Mouse (Mus musculus) embryonic facial prominence, embryonic 10.5 days (tissue): ENCODE results near the gene Acot7. TPM values are rescaled to one million over a fixed set of nuclear protein-coding genes. Genes with fewer than 3 reads are reported as not detected.

Source experiments
- DNase-seq: peaks from one replicate; pipeline ENCODE4 v3.0.0-alpha.2; 2017; ENCODE audit warnings: low spot score
- H3K27ac ChIP-seq: fragments of 300-500 bp; sonication (generic); replicated peaks from 2 replicates; pipeline ENCODE4 v1.5.1; 2016; ENCODE audit warnings: mild to moderate bottlenecking
- H3K27me3 ChIP-seq: fragments of 300-500 bp; sonication (generic); replicated peaks from 2 replicates; pipeline ENCODE4 v1.6.1; 2016; ENCODE audit warnings: low read depth, mild to moderate bottlenecking; ENCODE audit not compliant: poor library complexity, severe bottlenecking
- H3K36me3 ChIP-seq: fragments of 300-500 bp; sonication (generic); replicated peaks from 2 replicates; pipeline ENCODE4 v1.6.1; 2016; ENCODE audit warnings: mild to moderate bottlenecking, moderate library complexity
- H3K4me1 ChIP-seq: fragments of 300-500 bp; sonication (generic); 2 replicates; pipeline ENCODE4 v1.6.1; 2016
- H3K4me3 ChIP-seq: fragments of 300-500 bp; sonication (generic); 2 replicates; pipeline ENCODE4 v1.5.1; 2016; ENCODE audit warnings: mild to moderate bottlenecking, moderate library complexity
- H3K9me3 ChIP-seq: fragments of 300-500 bp; sonication (generic); 2 replicates; pipeline ENCODE4 v1.6.1; 2016; ENCODE audit warnings: mild to moderate bottlenecking
- WGBS: fragments of 180-500 bp; shearing (Covaris S2); methylation state at CpG from one replicate; pipeline ENCODE4 v1.1.7; 2016; 5-methylcytosine and 5-hydroxymethylcytosine counted together
- polyA plus RNA-seq: library from polyadenylated mRNA; unstranded; fragments of >200 nt; fragmentation: Nextera tagmentation; extraction: Ambion mirVana; gene quantifications from 2 replicates; pipeline ENCODE4 v1.2.1, GENCODE M21; 2016

Gene Acot7
- polyA plus RNA-seq, 1 experiment from 2014 or later: 51.8 TPM

GRCm38 (mm10) chr4:152187142-152187541 is 9.2 kb downstream of the Acot7 start:
- 91% methylated on average over 9 of the region's 9 CpGs for WGBS
- peaks cover 44% of the 10 kb centered on the region for H3K4me1 ChIP-seq
- no peak for DNase-seq
- H3K36me3 ChIP-seq: 0 out of 2 replicates have a peak, but pooled peaks cover 4% of the 10 kb centered on the region
- no peak overlapping the region for H3K27ac ChIP-seq
- no peaks in the 10 kb centered on the region for H3K9me3 ChIP-seq
- peaks cover 9% of the 10 kb centered on the region; the same call in 1 of the 2 replicates for H3K27me3 ChIP-seq
- no peak overlapping the region for H3K4me3 ChIP-seq

GRCm38 (mm10) chr4:152188651-152189050 is 10.7 kb downstream of the Acot7 start:
- no peak overlapping the region for H3K4me3 ChIP-seq
- DNase-seq: no peak
- WGBS: 93% methylated on average over 2 of the region's 2 CpGs
- peaks cover 51% of the 10 kb centered on the region for H3K4me1 ChIP-seq
- no peaks in the 10 kb centered on the region for H3K9me3 ChIP-seq
- H3K36me3 ChIP-seq: no peaks in the 10 kb centered on the region
- H3K27me3 ChIP-seq: peaks cover 9% of the 10 kb centered on the region; the same call in 1 of the 2 replicates
- no peak overlapping the region for H3K27ac ChIP-seq

- Histone ChIP-seq H3K4me1 (peaks cover 51% of the 10 kb centered on the region), H3K36me3 (no peaks in the 10 kb centered on the region), H3K4me3 (no peak overlapping the region), H3K27ac (no peak overlapping the region), H3K9me3 (no peaks in the 10 kb centered on the region), H3K27me3 (peaks cover 9% of the 10 kb centered on the region; the same call in 1 of the 2 replicates)
- DNase-seq: no peak
- WGBS: 88% methylated on average over 6 of the region's 6 CpGs
Measured at GRCm38 (mm10) chr4:152189071-152189470, 11.1 kb downstream of the Acot7 start.

GRCm38 (mm10) chr4:152189691-152190090 is 11.8 kb downstream of the Acot7 start:
- Histone ChIP-seq H3K27me3 (peaks cover 9% of the 10 kb centered on the region; the same call in 1 of the 2 replicates), H3K36me3 (no peaks in the 10 kb centered on the region), H3K9me3 (no peaks in the 10 kb centered on the region), H3K4me3 (no peak overlapping the region), H3K27ac (no peak overlapping the region), H3K4me1 (peaks cover 51% of the 10 kb centered on the region)
- WGBS: 86% methylated on average over 4 of the region's 4 CpGs
- DNase-seq: no peak

GRCm38 (mm10) chr4:152190096-152190653 is 12.2 kb downstream of the Acot7 start:
- H3K36me3 ChIP-seq: no peaks in the 10 kb centered on the region
- peaks cover 46% of the 10 kb centered on the region for H3K4me1 ChIP-seq
- H3K4me3 ChIP-seq: no peak overlapping the region
- H3K27me3 ChIP-seq: peaks cover 9% of the 10 kb centered on the region; the same call in 1 of the 2 replicates
- H3K9me3 ChIP-seq: no peaks in the 10 kb centered on the region
- WGBS: 77% methylated on average over 11 of the region's 11 CpGs
- H3K27ac ChIP-seq: no peak overlapping the region
- DNase-seq: no peak

- no peak overlapping the region for H3K4me3 ChIP-seq
- H3K27me3 ChIP-seq: peaks cover 9% of the 10 kb centered on the region; the same call in 1 of the 2 replicates
- peak overlapping the region; percentile 24; the same call in 1 of the 2 replicates for H3K27ac ChIP-seq
- H3K4me1 ChIP-seq: peaks cover 41% of the 10 kb centered on the region
- WGBS: 72% methylated on average over 5 of the region's 5 CpGs
- no peaks in the 10 kb centered on the region for H3K9me3 ChIP-seq
- no peaks in the 10 kb centered on the region for H3K36me3 ChIP-seq
- DNase-seq: no peak
Measured at GRCm38 (mm10) chr4:152190701-152191100, 12.8 kb downstream of the Acot7 start.

- H3K4me1 ChIP-seq: peaks cover 25% of the 10 kb centered on the region
- DNase-seq: no peak
- 0 out of 2 replicates have a peak overlapping the region, but pooled peaks have one; percentile 7 for H3K27ac ChIP-seq
- WGBS: 39% methylated on average over 4 of the region's 4 CpGs
- H3K4me3 ChIP-seq: no peak overlapping the region
- H3K9me3 ChIP-seq: no peaks in the 10 kb centered on the region
- no peaks in the 10 kb centered on the region for H3K27me3 ChIP-seq
- no peaks in the 10 kb centered on the region for H3K36me3 ChIP-seq
Measured at GRCm38 (mm10) chr4:152192569-152192968, 14.6 kb downstream of the Acot7 start.

- WGBS: 81% methylated on average over 3 of the region's 3 CpGs
- H3K4me1 ChIP-seq: peaks cover 25% of the 10 kb centered on the region
- DNase-seq: no peak
- no peaks in the 10 kb centered on the region for H3K9me3 ChIP-seq
- H3K4me3 ChIP-seq: no peak overlapping the region
- H3K36me3 ChIP-seq: no peaks in the 10 kb centered on the region
- H3K27ac ChIP-seq: no peak overlapping the region
- no peaks in the 10 kb centered on the region for H3K27me3 ChIP-seq
Measured at GRCm38 (mm10) chr4:152194476-152195175, 16.7 kb downstream of the Acot7 start.

GRCm38 (mm10) chr4:152196276-152196675 is 18.3 kb downstream of the Acot7 start:
- Histone ChIP-seq H3K27me3 (no peaks in the 10 kb centered on the region), H3K36me3 (no peaks in the 10 kb centered on the region), H3K4me3 (no peak overlapping the region), H3K27ac (no peak overlapping the region), H3K4me1 (peaks cover 13% of the 10 kb centered on the region), H3K9me3 (no peaks in the 10 kb centered on the region)
- no peak for DNase-seq
- 93% methylated on average over 9 of the region's 9 CpGs for WGBS

- 75% methylated on average over 5 of the region's 5 CpGs for WGBS
- no peak overlapping the region for H3K27ac ChIP-seq
- no peaks in the 10 kb centered on the region for H3K36me3 ChIP-seq
- H3K4me3 ChIP-seq: no peak overlapping the region
- H3K4me1 ChIP-seq: peaks cover 21% of the 10 kb centered on the region
- H3K9me3 ChIP-seq: no peaks in the 10 kb centered on the region
- DNase-seq: no peak
- no peaks in the 10 kb centered on the region for H3K27me3 ChIP-seq
Measured at GRCm38 (mm10) chr4:152197545-152197944, 19.6 kb downstream of the Acot7 start.

- Histone ChIP-seq H3K36me3 (no peaks in the 10 kb centered on the region), H3K4me1 (peaks cover 20% of the 10 kb centered on the region), H3K9me3 (no peaks in the 10 kb centered on the region), H3K27ac (no peak overlapping the region), H3K4me3 (no peak overlapping the region), H3K27me3 (no peaks in the 10 kb centered on the region)
- 82% methylated on average over 1 of the region's 1 CpGs for WGBS
- no peak for DNase-seq
Measured at GRCm38 (mm10) chr4:152199617-152200016, 21.7 kb downstream of the Acot7 start.

- Histone ChIP-seq H3K4me3 (no peak overlapping the region), H3K4me1 (peaks cover 29% of the 10 kb centered on the region), H3K36me3 (no peaks in the 10 kb centered on the region), H3K27me3 (no peaks in the 10 kb centered on the region), H3K9me3 (no peaks in the 10 kb centered on the region), H3K27ac (no peak overlapping the region)
- WGBS: 79% methylated on average over 6 of the region's 6 CpGs
- DNase-seq: no peak
Measured at GRCm38 (mm10) chr4:152201492-152201891, 23.6 kb downstream of the Acot7 start.

GRCm38 (mm10) chr4:152202418-152202817 is 24.5 kb downstream of the Acot7 start:
- Histone ChIP-seq H3K27me3 (no peaks in the 10 kb centered on the region), H3K9me3 (no peaks in the 10 kb centered on the region), H3K4me1 (peaks cover 36% of the 10 kb centered on the region), H3K27ac (no peak overlapping the region), H3K36me3 (no peaks in the 10 kb centered on the region), H3K4me3 (no peak overlapping the region)
- WGBS: 78% methylated on average over 1 of the region's 1 CpGs
- no peak for DNase-seq
